ENCODE assay signal across 27 mouse cellular contexts in the genomic region with DNA sequence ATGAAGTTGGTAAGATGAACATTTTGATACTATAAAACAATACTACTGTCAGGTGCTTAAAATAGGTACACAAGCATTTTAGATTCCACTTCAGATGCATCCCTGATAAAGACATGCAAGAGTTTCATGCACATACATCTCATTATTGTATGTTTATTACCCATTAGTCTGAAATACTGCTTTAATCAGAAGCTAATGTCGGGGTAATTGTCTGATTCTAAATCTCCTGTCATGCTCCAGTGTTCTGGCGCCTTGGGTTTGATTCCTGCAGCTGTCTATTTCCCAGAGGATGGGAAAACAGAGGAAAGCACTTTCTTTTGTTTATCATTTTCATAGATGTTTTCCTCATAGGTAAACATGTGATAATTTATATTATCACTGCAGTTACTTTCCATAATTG. TPM values are rescaled to one million over a fixed set of nuclear protein-coding genes. Genes with fewer than 3 reads are reported as not detected.
A peak's percentile ranks its signal among the peaks of the same experiment; 100 is the strongest.
DNase-seq lines count a peak whose midpoint lies in the region; ATAC-seq and TF ChIP-seq lines count a peak whose summit lies in the region.
"Had no signal": no experiment of that assay in that cellular context is flagged by ENCODE, and none has a peak within 500 bp of the region (broad histone marks: within the 10 kb centered on the region; RNA-seq: fewer than 3 reads in every experiment).

No protein-coding gene starts in this region.

- ATAC-seq in forebrain, embryonic 16.5 days = peak; percentile 20; the same call in 1 of the 2 replicates
- ATAC-seq in forebrain, postnatal 0 days = no peak
- no peak for ATAC-seq in midbrain, embryonic 14.5 days (ENCODE audit: low FRiP score, low TSS enrichment)
- ATAC-seq in midbrain, embryonic 11.5 days (ENCODE audit: low FRiP score) = no peak
- ATAC-seq in hindbrain, embryonic 15.5 days (ENCODE audit: low FRiP score, low read depth) = peak; percentile 38; the same call in 1 of the 2 replicates
- peak; percentile 82 for ATAC-seq in neural tube, embryonic 14.5 days (ENCODE audit: low read depth)
- ATAC-seq: CD4-positive, CD25-positive, alpha-beta regulatory T cell, adult 4 months had no signal

- no peak for TF ChIP-seq CTCF in forebrain, postnatal 0 days (IDR thresholded peaks at IDR 0.05; ENCODE audit: low read depth)

- WGBS in forebrain, embryonic 16.5 days = 50% methylated on average over 2 of the region's 2 CpGs
- WGBS in forebrain, postnatal 0 days = 63% methylated on average over 2 of the region's 2 CpGs
- WGBS in midbrain, embryonic 14.5 days = 24% methylated on average over 2 of the region's 2 CpGs
- WGBS in midbrain, embryonic 11.5 days = 67% methylated on average over 2 of the region's 2 CpGs
- 25% methylated on average over 2 of the region's 2 CpGs for WGBS in hindbrain, embryonic 15.5 days
- 22% methylated on average over 2 of the region's 2 CpGs for WGBS in neural tube, embryonic 14.5 days

- H3K27me3 ChIP-seq in forebrain, embryonic 16.5 days (replicated peaks; ENCODE audit: control insufficient read depth, insufficient read depth, low read length) = no peaks in the 10 kb centered on the region
- no peaks in the 10 kb centered on the region for H3K27me3 ChIP-seq in forebrain, postnatal 0 days (ENCODE audit: insufficient read depth, low read length)
- no peaks in the 10 kb centered on the region for H3K27me3 ChIP-seq in midbrain, embryonic 14.5 days (ENCODE audit: control insufficient read depth, insufficient read depth, low read length)
- H3K27me3 ChIP-seq in midbrain, embryonic 11.5 days (ENCODE audit: control insufficient read depth, insufficient read depth, low read length) = no peaks in the 10 kb centered on the region
- no peaks in the 10 kb centered on the region for H3K27me3 ChIP-seq in hindbrain, embryonic 15.5 days
- H3K27me3 ChIP-seq in neural tube, embryonic 14.5 days (ENCODE audit: control insufficient read depth, insufficient read depth, low read length) = no peaks in the 10 kb centered on the region
- H3K27me3 ChIP-seq: kidney, embryonic 15.5 days; limb, embryonic 12.5 days; liver, embryonic 15.5 days; lung, embryonic 15.5 days; midbrain, embryonic 12.5 days had no signal

- no peak overlapping the region for H3K4me3 ChIP-seq in forebrain, embryonic 16.5 days (replicated peaks; ENCODE audit: low read length)
- no peak overlapping the region for H3K4me3 ChIP-seq in forebrain, postnatal 0 days (ENCODE audit: low read depth, low read length)
- H3K4me3 ChIP-seq in midbrain, embryonic 14.5 days (replicated peaks; ENCODE audit: low read depth, low read length) = no peak overlapping the region
- no peak overlapping the region for H3K4me3 ChIP-seq in midbrain, embryonic 11.5 days (ENCODE audit: low read depth, low read length)
- no peak overlapping the region for H3K4me3 ChIP-seq in hindbrain, embryonic 15.5 days
- H3K4me3 ChIP-seq in neural tube, embryonic 14.5 days (ENCODE audit: low read depth, low read length) = no peak overlapping the region
- H3K4me3 ChIP-seq: kidney, embryonic 15.5 days; layer of hippocampus, adult 2 months; left cerebral cortex, adult 2 months; limb, embryonic 12.5 days; liver, embryonic 15.5 days; lung, embryonic 15.5 days; midbrain, embryonic 12.5 days had no signal

- H3K9me3 ChIP-seq in forebrain, embryonic 16.5 days (ENCODE audit: control insufficient read depth, low read length) = no peaks in the 10 kb centered on the region
- no peaks in the 10 kb centered on the region for H3K9me3 ChIP-seq in forebrain, postnatal 0 days (ENCODE audit: low read length)
- no peaks in the 10 kb centered on the region for H3K9me3 ChIP-seq in midbrain, embryonic 14.5 days (ENCODE audit: control insufficient read depth, low read length)
- H3K9me3 ChIP-seq in midbrain, embryonic 11.5 days (ENCODE audit: control insufficient read depth, low read length) = no peaks in the 10 kb centered on the region
- H3K9me3 ChIP-seq in hindbrain, embryonic 15.5 days = no peaks in the 10 kb centered on the region
- no peaks in the 10 kb centered on the region for H3K9me3 ChIP-seq in neural tube, embryonic 14.5 days (ENCODE audit: control insufficient read depth, low read length)
- H3K9me3 ChIP-seq: kidney, embryonic 15.5 days; limb, embryonic 12.5 days; liver, embryonic 15.5 days; lung, embryonic 15.5 days; midbrain, embryonic 12.5 days had no signal

- no peak for DNase-seq in forebrain, postnatal 0 days
- peak; percentile 11 for DNase-seq in midbrain, embryonic 14.5 days
- no peak for DNase-seq in midbrain, embryonic 11.5 days (ENCODE audit: low spot score, missing footprints)
- no peak for DNase-seq in spleen, postnatal 36 days (ENCODE audit: low spot score in 2 of 2)
- DNase-seq: adrenal gland, postnatal 14 days; cerebellum, adult 11-12 months; cerebellum, adult 9-11 months; gastrocnemius, postnatal 25 days; heart, adult 18-20 months; heart, postnatal 36 days; kidney, adult 18-20 months; kidney, postnatal 25 days; right cerebral cortex, postnatal 4 days; thymus, adult 2 months; thymus, postnatal 36 days had no signal

- H3K9ac ChIP-seq in forebrain, embryonic 16.5 days (replicated peaks; ENCODE audit: low read depth, low read length) = no peak overlapping the region
- H3K9ac ChIP-seq in forebrain, postnatal 0 days = no peak overlapping the region
- H3K9ac ChIP-seq in midbrain, embryonic 14.5 days (replicated peaks; ENCODE audit: low read length) = no peak overlapping the region
- no peak overlapping the region for H3K9ac ChIP-seq in midbrain, embryonic 11.5 days (ENCODE audit: low read length)
- H3K9ac ChIP-seq in hindbrain, embryonic 15.5 days = no peak overlapping the region
- no peak overlapping the region for H3K9ac ChIP-seq in neural tube, embryonic 14.5 days (replicated peaks; ENCODE audit: low read depth, low read length)
- H3K9ac ChIP-seq: kidney, embryonic 15.5 days; limb, embryonic 12.5 days; liver, embryonic 15.5 days; lung, embryonic 15.5 days; midbrain, embryonic 12.5 days had no signal

- H3K27ac ChIP-seq in forebrain, embryonic 16.5 days (ENCODE audit: low read length) = no peak overlapping the region
- H3K27ac ChIP-seq in forebrain, postnatal 0 days (ENCODE audit: low read depth, low read length) = no peak overlapping the region
- H3K27ac ChIP-seq in midbrain, embryonic 14.5 days (replicated peaks; ENCODE audit: low read depth, low read length) = no peak overlapping the region
- H3K27ac ChIP-seq in midbrain, embryonic 11.5 days (ENCODE audit: low read depth, low read length) = no peak overlapping the region
- H3K27ac ChIP-seq in hindbrain, embryonic 15.5 days (replicated peaks) = no peak overlapping the region
- H3K27ac ChIP-seq in neural tube, embryonic 14.5 days (ENCODE audit: low read depth, low read length) = no peak overlapping the region
- H3K27ac ChIP-seq: kidney, embryonic 15.5 days; layer of hippocampus, adult 2 months; left cerebral cortex, adult 2 months; limb, embryonic 12.5 days; liver, embryonic 15.5 days; lung, embryonic 15.5 days; midbrain, embryonic 12.5 days had no signal

- 0 out of 2 replicates have a peak, but pooled peaks cover 4% of the 10 kb centered on the region for H3K4me1 ChIP-seq in forebrain, embryonic 16.5 days (replicated peaks; ENCODE audit: control insufficient read depth, insufficient read depth, low read length)
- H3K4me1 ChIP-seq in forebrain, postnatal 0 days (ENCODE audit: insufficient read depth) = no peaks in the 10 kb centered on the region
- peaks cover 8% of the 10 kb centered on the region; the same call in 1 of the 2 replicates for H3K4me1 ChIP-seq in midbrain, embryonic 14.5 days (ENCODE audit: control insufficient read depth, insufficient read depth, low read length)
- H3K4me1 ChIP-seq in midbrain, embryonic 11.5 days (ENCODE audit: control insufficient read depth, insufficient read depth, low read length) = peaks cover 6% of the 10 kb centered on the region
- peaks cover 7% of the 10 kb centered on the region for H3K4me1 ChIP-seq in hindbrain, embryonic 15.5 days (replicated peaks)
- H3K4me1 ChIP-seq in neural tube, embryonic 14.5 days (ENCODE audit: control insufficient read depth, insufficient read depth, low read length) = peaks cover 5% of the 10 kb centered on the region; the same call in 1 of the 2 replicates
- H3K4me1 ChIP-seq: limb, embryonic 12.5 days; liver, embryonic 15.5 days; lung, embryonic 15.5 days; midbrain, embryonic 12.5 days had no signal

- no peaks in the 10 kb centered on the region for H3K36me3 ChIP-seq in forebrain, embryonic 16.5 days (ENCODE audit: control insufficient read depth, insufficient read depth)
- no peaks in the 10 kb centered on the region for H3K36me3 ChIP-seq in forebrain, postnatal 0 days (ENCODE audit: insufficient read depth)
- H3K36me3 ChIP-seq in midbrain, embryonic 14.5 days (ENCODE audit: control insufficient read depth, insufficient read depth, low read length) = no peaks in the 10 kb centered on the region
- H3K36me3 ChIP-seq in midbrain, embryonic 11.5 days (ENCODE audit: control insufficient read depth, insufficient read depth, low read length) = no peaks in the 10 kb centered on the region
- no peaks in the 10 kb centered on the region for H3K36me3 ChIP-seq in hindbrain, embryonic 15.5 days
- H3K36me3 ChIP-seq in neural tube, embryonic 14.5 days (ENCODE audit: control insufficient read depth, insufficient read depth, low read length) = no peaks in the 10 kb centered on the region
- H3K36me3 ChIP-seq: kidney, embryonic 15.5 days; limb, embryonic 12.5 days; liver, embryonic 15.5 days; lung, embryonic 15.5 days; midbrain, embryonic 12.5 days had no signal

- no peak overlapping the region for H3K4me2 ChIP-seq in forebrain, embryonic 16.5 days (ENCODE audit: low read length)
- H3K4me2 ChIP-seq in forebrain, postnatal 0 days (ENCODE audit: low read depth) = no peak overlapping the region
- H3K4me2 ChIP-seq in midbrain, embryonic 14.5 days (ENCODE audit: low read length) = no peak overlapping the region
- no peak overlapping the region for H3K4me2 ChIP-seq in midbrain, embryonic 11.5 days
- no peak overlapping the region for H3K4me2 ChIP-seq in hindbrain, embryonic 15.5 days
- no peak overlapping the region for H3K4me2 ChIP-seq in neural tube, embryonic 14.5 days (ENCODE audit: low read depth, low read length)
- H3K4me2 ChIP-seq: heart, embryonic 11.5 days; kidney, embryonic 15.5 days; limb, embryonic 12.5 days; liver, embryonic 15.5 days; lung, embryonic 15.5 days; midbrain, embryonic 12.5 days had no signal

RNA-seq across cellular contexts. Expression of a gene that starts 31.1 kb away (rescaled TPM):
- polyA plus RNA-seq in forebrain, embryonic 16.5 days (2015; fragmentation: Nextera tagmentation; extraction: Ambion mirVana) = 18.3 and 21.3 TPM in 2 replicates
- total RNA-seq in forebrain, postnatal 0 days (2014; rRNA removed) = 25.5 and 27.9 TPM in 2 replicates
- polyA plus RNA-seq in forebrain, postnatal 0 days (2015; fragmentation: Nextera tagmentation; extraction: Ambion mirVana) = 15.9 and 23.0 TPM in 2 replicates
- 29.3 and 39.0 TPM in 2 replicates for polyA plus RNA-seq in midbrain, embryonic 14.5 days (2014; fragmentation: Nextera tagmentation; extraction: Ambion mirVana)
- polyA plus RNA-seq in midbrain, embryonic 11.5 days (2014; fragmentation: Nextera tagmentation; extraction: Ambion mirVana) = 51.9 and 52.5 TPM in 2 replicates
- polyA plus RNA-seq in hindbrain, embryonic 15.5 days (2015; fragmentation: Nextera tagmentation; extraction: Ambion mirVana) = 33.6 and 34.3 TPM in 2 replicates
- 37.0 and 48.5 TPM in 2 replicates for polyA plus RNA-seq in neural tube, embryonic 14.5 days (2014; fragmentation: Nextera tagmentation; extraction: Ambion mirVana)

Comparison
In these comparisons a context has a peak if more than half of its experiments do, and no peak if none do; other contexts are left out.
1. ATAC-seq: peak in forebrain, embryonic 16.5 days (single experiment), hindbrain, embryonic 15.5 days (single experiment) and neural tube, embryonic 14.5 days (single experiment); none in forebrain, postnatal 0 days (single experiment), midbrain, embryonic 14.5 days (single experiment) and midbrain, embryonic 11.5 days (single experiment).